Mouse (Mus musculus) myocyte (in vitro differentiated cells): Measurements from ENCODE around the gene Nktr. TPM values are rescaled to one million over a fixed set of nuclear protein-coding genes. Genes with fewer than 3 reads are reported as not detected.

ENCODE experiments used
- H3K27me3 ChIP-seq: one replicate; pipeline ENCODE4 v1.6.1; 2011; ENCODE audit not compliant: control insufficient read depth, insufficient read depth, insufficient read length
- H3K36me3 ChIP-seq: one replicate; pipeline ENCODE4 v1.6.1; 2011; ENCODE audit not compliant: control insufficient read depth, insufficient read depth
- H3K4me2 ChIP-seq: one replicate; pipeline ENCODE4 v1.6.1; 2011; ENCODE audit warnings: low read depth, control low read depth
- H3K4me3 ChIP-seq: one replicate; pipeline ENCODE4 v1.5.1; 2011; ENCODE audit warnings: mild to moderate bottlenecking, control low read depth, moderate library complexity
- H3K79me2 ChIP-seq: one replicate; pipeline ENCODE4 v1.6.1; 2011; ENCODE audit not compliant: control insufficient read depth, insufficient read depth
- H3ac ChIP-seq: one replicate; pipeline ENCODE4 v1.6.1; 2011; ENCODE audit not compliant: control insufficient read depth, insufficient read length
- CEBPB ChIP-seq: IDR thresholded peaks from 2 replicates; pipeline ENCODE4 v1.6.1; 2011; ENCODE audit warnings: mild to moderate bottlenecking, moderate library complexity; ENCODE audit not compliant: poor library complexity, insufficient read depth, severe bottlenecking
- E2F4 ChIP-seq: IDR thresholded peaks from one replicate; pipeline ENCODE4 v1.6.1; 2011; ENCODE audit warnings: mild to moderate bottlenecking, control low read depth, moderate library complexity; ENCODE audit not compliant: insufficient read depth
- MAX ChIP-seq: IDR thresholded peaks from one replicate; pipeline ENCODE4 v1.6.1; 2011; ENCODE audit warnings: low read depth, mild to moderate bottlenecking, control low read depth
- MYOD1 ChIP-seq, 3 experiments: IDR thresholded peaks; one replicate each; pipeline ENCODE4 v1.6.1; 2011; ENCODE audit warnings: control low read depth in 2 of 3, low read depth in 2 of 3, mild to moderate bottlenecking in 2 of 3, moderate library complexity in 1 of 3; ENCODE audit not compliant: insufficient read length in 2 of 3, control insufficient read depth in 1 of 3
- MYOG ChIP-seq, 3 experiments: IDR thresholded peaks; one replicate each; pipeline ENCODE4 v1.6.1; 2011; ENCODE audit warnings: control low read depth in 2 of 3, low read depth in 2 of 3, mild to moderate bottlenecking in 2 of 3; ENCODE audit not compliant: insufficient read length in 2 of 3, control insufficient read depth in 1 of 3, insufficient read depth in 1 of 3
- POLR2A ChIP-seq: IDR thresholded peaks from one replicate; pipeline ENCODE4 v1.6.1; 2011; ENCODE audit warnings: low read depth, mild to moderate bottlenecking, control low read depth, moderate library complexity; ENCODE audit not compliant: insufficient read length
- POLR2AphosphoS2 ChIP-seq: IDR thresholded peaks from one replicate; pipeline ENCODE4 v1.6.1; 2011; ENCODE audit warnings: low read depth, control low read depth; ENCODE audit not compliant: insufficient read length
- REST ChIP-seq: IDR thresholded peaks from one replicate; pipeline ENCODE4 v1.6.1; 2011; ENCODE audit warnings: mild to moderate bottlenecking, control low read depth, moderate library complexity; ENCODE audit not compliant: insufficient read depth, insufficient read length
- SRF ChIP-seq: IDR thresholded peaks from one replicate; pipeline ENCODE4 v1.6.1; 2011; ENCODE audit warnings: low read depth; ENCODE audit not compliant: control insufficient read depth, insufficient read length
- TCF12 ChIP-seq: IDR thresholded peaks from one replicate; pipeline ENCODE4 v1.6.1; 2011; ENCODE audit warnings: mild to moderate bottlenecking, control low read depth; ENCODE audit not compliant: poor library complexity, insufficient read depth, severe bottlenecking
- TCF3 ChIP-seq: IDR thresholded peaks from one replicate; pipeline ENCODE4 v1.6.1; 2011; ENCODE audit warnings: low read depth, control low read depth; ENCODE audit not compliant: insufficient read length
- USF1 ChIP-seq: IDR thresholded peaks from one replicate; pipeline ENCODE4 v1.6.1; 2011; ENCODE audit warnings: low read depth, mild to moderate bottlenecking, control low read depth, moderate library complexity
- polyA plus RNA-seq: library from polyadenylated mRNA; unstranded; fragments of >200 nt; fragmentation: generic; extraction: Trizol; gene quantifications from one replicate; pipeline ENCODE4 v1.2.1, GENCODE M21; 2012; ENCODE audit warnings: missing spikeins

Nktr gene
- polyA plus RNA-seq, 1 experiment: 9.0 TPM

GRCm38 (mm10) chr9:121690734-121691133, 28.2 kb upstream of the Nktr start:
- no peaks in the 10 kb centered on the region for H3K27me3 ChIP-seq
- H3K4me3 ChIP-seq: no peak overlapping the region
- no peak overlapping the region for H3K4me2 ChIP-seq
- no peak overlapping the region for H3ac ChIP-seq
- H3K36me3 ChIP-seq: no peaks in the 10 kb centered on the region
- TF ChIP-seq POLR2AphosphoS2 (no peak), MAX (no peak), SRF (no peak), MYOG (IDR thresholded peaks at IDR 0.05; ENCODE audit: control insufficient read depth in 1 of 3, insufficient read depth in 1 of 3, insufficient read length in 2 of 3, low read depth in 2 of 3) (no peak), USF1 (no peak), TCF12 (no peak), POLR2A (no peak), TCF3 (no peak), REST (no peak), MYOD1 (IDR thresholded peaks at IDR 0.05; ENCODE audit: control insufficient read depth in 1 of 3, insufficient read length in 2 of 3, low read depth in 2 of 3) (no peak), E2F4 (no peak), CEBPB (no peak)
- no peaks in the 10 kb centered on the region for H3K79me2 ChIP-seq

GRCm38 (mm10) chr9:121694736-121695135, 24.2 kb upstream of the Nktr start:
- H3K4me2 ChIP-seq: no peak overlapping the region
- TF ChIP-seq TCF12 (no peak), POLR2AphosphoS2 (no peak), MAX (no peak), POLR2A (no peak), SRF (no peak)
- H3K79me2 ChIP-seq: no peaks in the 10 kb centered on the region
- no peak overlapping the region for H3ac ChIP-seq
- H3K27me3 ChIP-seq: no peaks in the 10 kb centered on the region
- no peak overlapping the region for H3K4me3 ChIP-seq
- H3K36me3 ChIP-seq: no peaks in the 10 kb centered on the region

GRCm38 (mm10) chr9:121696626-121697025, 22.3 kb upstream of the Nktr start:
- Histone ChIP-seq H3K4me3 (no peak overlapping the region), H3K27me3 (no peaks in the 10 kb centered on the region), H3ac (no peak overlapping the region), H3K4me2 (no peak overlapping the region), H3K79me2 (no peaks in the 10 kb centered on the region), H3K36me3 (no peaks in the 10 kb centered on the region)
- no peak for TF ChIP-seq REST
- TF ChIP-seq SRF: no peak
- no peak for TF ChIP-seq MYOD1 (IDR thresholded peaks at IDR 0.05; ENCODE audit: control insufficient read depth in 1 of 3, insufficient read length in 2 of 3, low read depth in 2 of 3)
- TF ChIP-seq MYOG (IDR thresholded peaks at IDR 0.05; ENCODE audit: control insufficient read depth in 1 of 3, insufficient read depth in 1 of 3, insufficient read length in 2 of 3, low read depth in 2 of 3): no peak
- TF ChIP-seq POLR2A: no peak
- TF ChIP-seq POLR2AphosphoS2: no peak
- TF ChIP-seq MAX: no peak
- TF ChIP-seq USF1: no peak
- no peak for TF ChIP-seq CEBPB
- TF ChIP-seq TCF3: no peak

- no peaks in the 10 kb centered on the region for H3K27me3 ChIP-seq
- no peak overlapping the region for H3K4me3 ChIP-seq
- H3K36me3 ChIP-seq: no peaks in the 10 kb centered on the region
- H3K79me2 ChIP-seq: no peaks in the 10 kb centered on the region
- H3ac ChIP-seq: no peak overlapping the region
- no peak overlapping the region for H3K4me2 ChIP-seq
- TF ChIP-seq MAX (no peak), POLR2A (no peak), MYOD1 (IDR thresholded peaks at IDR 0.05; ENCODE audit: control insufficient read depth in 1 of 3, insufficient read length in 2 of 3, low read depth in 2 of 3) (peak in 1 of 3 experiments; percentile 8), SRF (peak; percentile 39), CEBPB (no peak), MYOG (IDR thresholded peaks at IDR 0.05; ENCODE audit: control insufficient read depth in 1 of 3, insufficient read depth in 1 of 3, insufficient read length in 2 of 3, low read depth in 2 of 3) (peak in 1 of 3 experiments; percentile 39), E2F4 (no peak)
Observed at GRCm38 (mm10) chr9:121697150-121698049, 21.6 kb upstream of the Nktr start.

- Histone ChIP-seq H3K27me3 (no peaks in the 10 kb centered on the region), H3K79me2 (peaks cover 4% of the 10 kb centered on the region), H3K4me3 (peak overlapping the region; percentile 26), H3ac (peak overlapping the region; percentile 59), H3K36me3 (no peaks in the 10 kb centered on the region), H3K4me2 (peak overlapping the region; percentile 98)
- TF ChIP-seq REST (no peak), TCF3 (no peak), MYOD1 (IDR thresholded peaks at IDR 0.05; ENCODE audit: control insufficient read depth in 1 of 3, insufficient read length in 2 of 3, low read depth in 2 of 3) (no peak), MAX (no peak), USF1 (no peak), POLR2A (no peak)
Observed at GRCm38 (mm10) chr9:121704261-121704645, 14.7 kb upstream of the Nktr start.
